Mouse (Mus musculus): Measurements from ENCODE around the gene Rbm47.
A peak's percentile ranks its signal among the peaks of the same experiment; 100 is the strongest.
"Not testable (repeated sequence)": the region's sequence is repeated elsewhere in the genome, so short reads cannot be mapped to it uniquely, and the experiment has no call there.

The Rbm47 gene

DNA sequence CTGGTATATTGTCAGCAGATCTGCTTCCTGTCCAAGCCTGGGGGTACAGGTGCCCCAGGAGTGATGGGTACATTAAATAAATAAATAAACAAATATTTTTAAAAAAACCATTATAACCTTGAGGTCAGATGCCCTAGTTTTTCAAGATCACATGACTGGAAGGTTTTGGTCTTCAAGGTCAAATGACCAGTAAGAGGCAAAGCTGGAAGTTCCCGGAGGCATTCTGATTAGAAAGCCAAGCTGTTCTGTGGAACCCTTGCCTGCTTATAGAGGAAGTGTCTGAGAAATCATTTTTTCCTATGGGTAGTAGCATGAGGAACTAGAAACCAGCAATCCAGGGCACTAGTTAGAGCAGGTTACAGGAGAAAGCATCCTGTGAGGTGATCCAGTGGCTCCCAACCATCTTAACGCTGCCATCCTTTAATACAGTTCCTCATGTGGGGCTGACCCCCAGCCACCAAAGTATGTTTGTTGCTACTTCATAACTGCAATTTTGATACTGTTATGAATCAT lies 157.4 kb downstream of the Rbm47 start:
- DNase-seq (ENCODE audit: low spot score in 2 of 2): no peak

- DNase-seq (ENCODE audit: low spot score in 2 of 2): no peak
Measured at GRCm38 (mm10) chr5:66014437-66014836, 158.5 kb downstream of the Rbm47 start.

DNA sequence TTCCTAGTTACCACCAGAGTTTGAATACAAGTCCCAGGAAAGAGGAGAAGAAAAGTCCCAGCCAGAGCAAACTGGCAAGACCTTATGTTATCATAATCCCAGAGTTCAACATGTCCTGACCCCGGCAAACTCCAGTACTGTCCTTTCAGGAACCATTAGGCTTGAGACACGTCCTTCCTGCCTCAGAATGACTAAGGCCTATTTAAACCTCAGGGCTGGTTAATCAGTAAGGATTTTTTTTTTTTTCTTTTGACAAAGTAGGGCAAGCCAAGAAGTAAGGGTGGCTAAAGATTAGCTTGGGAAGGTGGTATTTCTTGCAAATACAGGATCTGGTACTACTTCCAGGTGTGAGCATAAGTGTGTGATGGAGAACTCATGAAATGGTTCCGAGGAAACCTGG lies 158.9 kb downstream of the Rbm47 start:
- DNase-seq (ENCODE audit: low spot score in 2 of 2): no peak

DNA sequence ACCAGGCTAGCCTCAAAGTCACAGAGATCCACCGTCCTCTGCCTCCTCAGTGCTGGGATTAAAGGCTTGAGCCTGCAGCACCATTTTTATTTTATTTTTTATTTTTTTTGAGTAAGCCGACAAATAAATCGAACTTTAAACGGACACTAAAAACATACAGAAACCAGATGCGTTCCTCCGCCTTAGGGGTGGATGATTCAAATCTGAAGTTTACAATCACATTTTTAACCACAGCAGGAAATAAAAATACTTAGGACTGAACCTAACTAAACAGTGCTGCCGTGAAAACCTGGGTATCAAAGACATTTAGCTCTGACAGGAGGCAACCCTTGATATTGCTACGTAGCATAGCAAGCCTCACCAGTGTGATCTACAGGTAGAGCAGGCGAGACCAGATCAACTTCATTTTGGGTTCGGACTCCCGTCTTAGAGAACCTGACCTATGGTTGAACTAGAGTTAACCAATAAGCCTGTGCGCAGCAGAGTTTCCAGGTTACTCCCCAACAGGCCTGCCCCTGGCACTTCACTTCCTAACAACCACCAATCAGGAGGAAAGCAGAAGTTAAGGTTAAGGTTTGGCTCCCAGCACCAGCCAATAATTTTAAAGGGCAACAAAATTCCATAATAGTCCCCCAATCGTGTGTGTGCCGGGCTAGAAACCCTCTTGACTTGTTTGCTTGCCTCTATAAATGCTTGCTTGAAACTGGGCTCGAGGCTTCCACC lies 164.5 kb downstream of the Rbm47 start:
- DNase-seq (ENCODE audit: low spot score in 2 of 2): no peak

- no peak for DNase-seq (ENCODE audit: low spot score in 2 of 2)
Measured at GRCm38 (mm10) chr5:66005041-66005678, 167.8 kb downstream of the Rbm47 start.

DNA sequence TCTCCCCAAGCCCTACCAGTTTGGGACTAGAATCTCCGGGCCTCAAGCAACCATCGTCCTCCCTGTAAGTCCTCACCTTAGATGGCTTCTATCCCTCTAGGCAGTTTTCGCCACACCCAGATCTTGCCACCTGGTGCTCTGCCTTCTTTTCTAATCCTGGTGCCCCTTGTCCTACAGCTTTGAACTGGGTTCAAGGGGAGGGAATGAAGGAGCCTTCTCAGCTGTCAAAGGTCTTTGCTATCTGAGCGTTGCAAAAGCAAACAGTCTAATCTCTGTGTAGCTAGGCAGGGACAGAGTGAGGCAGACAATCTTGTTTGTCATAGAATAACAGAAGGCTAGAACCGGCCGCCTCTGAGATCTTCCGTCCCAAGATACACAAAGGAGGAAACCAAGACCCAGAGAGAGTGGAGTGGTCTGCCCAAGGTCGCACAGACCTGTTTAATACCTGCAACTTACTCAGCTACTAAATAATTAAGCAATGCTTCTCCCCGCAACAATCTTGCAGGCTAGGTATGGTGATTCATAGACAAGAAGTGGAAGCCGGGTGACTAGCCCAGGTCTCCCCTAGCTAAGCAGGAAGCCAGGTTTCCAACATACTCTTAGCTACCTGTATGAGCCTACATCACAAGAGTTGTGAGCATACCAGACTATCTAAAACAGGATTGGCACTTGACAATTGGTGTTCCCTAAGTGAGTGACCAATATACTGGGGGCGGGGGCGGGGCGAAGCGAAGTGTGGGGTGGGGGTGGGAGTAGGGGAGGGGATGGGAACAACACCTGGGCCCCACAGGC lies 168.6 kb downstream of the Rbm47 start, which contains the start of gene 9130230L23Rik:
TSS of gene 9130230L23Rik (minus strand) at position 152 of the 792 bp plus-strand sequence.
- DNase-seq (ENCODE audit: low spot score in 2 of 2): no peak

DNA sequence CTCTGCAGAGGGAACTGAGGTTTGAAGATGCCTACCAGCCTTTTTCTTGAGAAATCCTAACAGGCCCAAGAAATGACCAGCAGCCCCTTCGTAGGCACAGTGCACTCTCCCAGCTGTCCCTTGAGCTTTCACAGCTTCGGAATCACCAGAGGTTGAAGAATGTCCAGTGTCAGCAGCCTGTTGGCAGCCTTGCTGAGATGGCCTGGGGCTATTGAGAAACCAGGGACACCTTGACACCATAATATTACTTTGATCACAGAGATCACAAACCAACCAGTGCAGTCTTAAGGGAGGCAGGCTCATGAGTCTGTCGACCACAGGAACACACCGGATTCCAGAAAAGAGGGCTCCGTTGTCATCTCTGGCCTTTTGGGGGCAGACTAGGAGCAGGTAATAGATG lies 171.7 kb downstream of the Rbm47 start:
- no peak for DNase-seq (ENCODE audit: low spot score in 2 of 2)

DNA sequence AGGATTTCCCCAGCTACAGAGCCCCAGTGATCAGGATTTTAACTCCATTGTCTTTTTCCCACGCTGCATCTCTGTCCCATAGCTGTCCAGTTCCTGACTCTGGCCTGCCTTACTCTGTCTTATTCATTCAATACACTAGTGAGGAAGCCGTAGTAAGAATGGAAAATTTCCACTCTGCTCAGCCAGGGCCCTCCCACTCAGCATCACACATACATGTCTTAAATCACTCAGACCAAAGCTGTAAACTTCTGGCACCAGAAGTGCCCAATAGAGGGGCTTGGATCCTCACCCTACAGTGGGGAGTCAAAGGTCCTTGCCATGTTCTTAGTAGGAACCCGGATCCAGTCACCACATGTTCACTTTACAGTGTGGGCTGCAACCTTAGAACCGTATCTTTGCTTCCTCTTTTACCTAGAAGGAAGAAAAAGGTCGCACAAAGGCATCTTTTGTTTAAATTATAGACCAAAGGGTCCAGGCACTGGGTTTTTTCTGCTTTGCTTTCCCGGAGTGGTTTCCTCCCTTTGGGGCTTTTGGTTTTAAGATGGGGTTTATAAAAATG lies 172.3 kb downstream of the Rbm47 start:
- DNase-seq (ENCODE audit: low spot score in 2 of 2): no peak

DNA sequence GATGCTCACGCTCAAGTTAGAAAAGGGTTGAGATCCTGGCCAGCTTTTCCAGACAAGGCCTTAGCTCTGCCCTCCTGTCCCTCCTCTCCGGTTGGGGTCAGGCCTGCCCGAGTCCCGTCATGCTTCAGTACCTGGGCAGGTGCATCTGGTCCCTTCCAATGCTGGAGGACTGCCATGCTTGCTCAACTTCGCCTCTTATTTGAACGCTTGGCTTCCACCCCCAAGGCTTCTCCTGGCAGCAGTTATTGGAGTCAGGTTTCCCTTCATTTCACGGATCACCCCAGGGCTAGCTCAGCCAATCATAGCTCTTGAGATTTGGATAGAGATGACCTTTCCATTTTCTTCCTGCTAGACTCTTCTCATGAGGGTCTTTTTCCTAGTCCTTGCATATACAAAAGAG lies 172.8 kb downstream of the Rbm47 start:
- no peak for DNase-seq (ENCODE audit: low spot score in 2 of 2)

- no peak for DNase-seq (ENCODE audit: low spot score in 2 of 2)
Measured at GRCm38 (mm10) chr5:65999106-65999505, 173.8 kb downstream of the Rbm47 start.

- DNase-seq (ENCODE audit: low spot score in 2 of 2): no peak
Measured at GRCm38 (mm10) chr5:65997813-65998212, 175.1 kb downstream of the Rbm47 start.

- DNase-seq (ENCODE audit: low spot score in 2 of 2): no peak
Measured at GRCm38 (mm10) chr5:65994643-65995042, 178.3 kb downstream of the Rbm47 start.

DNA sequence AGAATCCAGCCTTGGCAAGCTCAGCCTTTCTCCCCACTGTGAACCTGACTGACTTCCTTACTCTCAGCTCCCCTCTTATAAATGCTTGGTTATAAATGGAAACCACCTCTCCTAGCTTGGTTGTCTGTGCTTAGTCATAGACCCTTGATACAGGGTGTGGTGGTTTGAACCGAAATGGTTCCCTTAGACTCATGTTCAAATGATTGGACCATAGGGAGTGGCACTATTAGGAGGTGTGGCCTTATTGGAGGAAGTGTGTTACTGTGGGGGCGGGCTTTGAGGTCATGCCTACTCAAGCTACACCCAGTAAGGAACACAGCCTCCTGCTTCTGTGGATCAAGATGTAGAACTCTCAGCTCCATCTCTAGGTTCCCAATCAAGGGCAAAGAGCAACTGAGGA lies 181.7 kb downstream of the Rbm47 start:
- peak in 1 of 2 experiments; percentile 31 for DNase-seq (ENCODE audit: low spot score in 2 of 2)

DNA sequence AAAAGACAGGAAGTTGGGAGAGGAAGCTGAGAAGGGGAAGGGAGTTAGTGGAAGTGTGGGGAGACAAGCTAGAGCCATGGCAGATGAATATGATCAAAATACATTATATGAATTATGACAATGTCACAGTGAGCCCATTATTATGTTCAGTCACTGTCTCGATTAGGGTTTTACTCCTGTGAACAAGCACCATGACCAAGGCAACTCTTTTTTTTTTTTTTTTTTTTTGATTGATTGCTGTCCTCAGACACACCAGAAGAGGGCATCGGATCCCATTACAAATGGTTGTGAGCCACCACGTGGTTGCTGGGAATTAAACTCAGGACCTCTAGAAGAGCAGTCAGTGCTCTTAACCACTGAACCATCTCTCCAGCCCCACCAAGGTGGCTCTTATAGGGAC lies 185.9 kb downstream of the Rbm47 start:
- DNase-seq (ENCODE audit: low spot score in 2 of 2): not testable (repeated sequence)

DNA sequence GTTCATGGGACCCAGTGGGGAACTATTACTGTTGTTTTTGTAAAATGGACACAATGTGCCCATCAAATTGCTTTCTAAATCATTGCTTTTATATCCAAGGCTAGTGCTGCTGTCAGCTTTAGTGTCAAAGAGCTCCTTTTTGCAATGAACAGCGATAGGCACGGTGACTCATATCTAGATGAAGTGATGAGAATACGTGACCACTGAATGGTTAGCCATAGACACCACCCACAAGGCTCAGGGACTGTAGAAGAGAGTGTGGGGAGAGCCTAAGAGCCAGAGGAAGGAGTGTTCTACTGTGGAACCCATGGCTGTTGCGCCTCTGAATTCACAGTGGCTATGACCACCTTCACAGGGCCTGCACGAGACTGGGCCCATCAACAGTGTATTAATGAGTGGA lies 186.5 kb downstream of the Rbm47 start:
- no peak for DNase-seq (ENCODE audit: low spot score in 2 of 2)

DNA sequence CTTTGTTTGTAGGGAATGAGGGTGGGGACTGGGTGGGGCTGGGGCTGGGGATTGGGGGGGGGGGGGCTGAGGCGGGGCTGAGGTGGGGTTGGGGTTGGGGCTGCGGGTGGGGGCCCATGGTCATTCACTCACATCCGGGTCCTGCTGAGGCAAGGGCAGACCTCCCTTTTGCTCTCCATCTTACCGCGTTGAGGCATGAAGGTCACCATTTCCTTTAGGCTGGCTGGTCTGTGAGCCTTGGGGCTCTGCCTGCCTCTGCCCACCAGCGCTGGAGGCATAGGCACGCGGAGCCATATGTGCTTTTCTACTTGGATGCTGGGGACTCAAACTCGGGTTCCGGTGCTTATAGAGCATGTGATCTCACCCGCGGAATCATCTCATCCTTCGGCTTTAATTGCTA lies 197.2 kb downstream of the Rbm47 start:
- DNase-seq (ENCODE audit: low spot score in 2 of 2): no peak

DNA sequence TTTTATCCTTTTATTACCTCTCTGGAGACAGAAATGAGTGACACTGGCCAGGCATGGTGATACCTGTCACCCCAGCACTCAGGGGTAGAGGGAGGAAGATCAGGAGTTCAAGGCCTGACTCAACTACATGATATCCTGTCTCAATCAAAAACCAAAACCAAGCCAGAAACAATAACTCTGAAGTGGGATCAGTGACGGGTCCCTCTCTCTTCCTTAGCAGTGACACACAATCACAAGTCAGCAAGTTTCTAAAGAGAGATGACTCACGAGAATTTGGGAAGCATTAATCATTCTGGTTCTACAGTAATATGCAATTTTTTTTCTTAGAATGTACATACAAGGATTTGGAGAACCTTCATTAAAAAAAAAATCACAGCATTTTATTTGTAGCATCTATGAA lies 199.7 kb downstream of the Rbm47 start:
- DNase-seq (ENCODE audit: low spot score in 2 of 2): no peak

- no peak for DNase-seq (ENCODE audit: low spot score in 2 of 2)
Measured at GRCm38 (mm10) chr5:65968004-65968403, 204.9 kb downstream of the Rbm47 start.

- no peak for DNase-seq (ENCODE audit: low spot score in 2 of 2)
Measured at GRCm38 (mm10) chr5:65967091-65967490, 205.8 kb downstream of the Rbm47 start.

All from spleen, postnatal 36 days (tissue).